In genomic region chr4:133049071-133049920, GRCm38 (mm10) we compare ENCODE assay signal across 8 mouse cellular contexts. TPM values are rescaled to one million over a fixed set of nuclear protein-coding genes. Genes with fewer than 3 reads are reported as not detected.
DNase-seq lines count a peak whose midpoint lies in the region; ATAC-seq and TF ChIP-seq lines count a peak whose summit lies in the region.

No protein-coding gene starts in this region.

- TF ChIP-seq CTCF in kidney, postnatal 0 days (IDR thresholded peaks at IDR 0.05; ENCODE audit: low read depth): no peak
- no peak for TF ChIP-seq CTCF in cerebellum, adult 2 months (IDR thresholded peaks at IDR 0.05; ENCODE audit: borderline replicate concordance, insufficient read depth, low read depth, low read length)
- TF ChIP-seq CTCF in forebrain, postnatal 0 days (IDR thresholded peaks at IDR 0.05; ENCODE audit: low read depth): no peak

- H3K27me3 ChIP-seq in kidney, postnatal 0 days (ENCODE audit: insufficient read depth, low read length): no peaks in the 10 kb centered on the region
- H3K27me3 ChIP-seq in cerebellum, adult 2 months (ENCODE audit: control insufficient read depth, insufficient read depth, low read length): no peaks in the 10 kb centered on the region
- H3K27me3 ChIP-seq in forebrain, postnatal 0 days (ENCODE audit: insufficient read depth, low read length): no peaks in the 10 kb centered on the region
- no peaks in the 10 kb centered on the region for H3K27me3 ChIP-seq in limb, embryonic 14.5 days (ENCODE audit: control insufficient read depth, insufficient read depth, low read length)

- H3K9me3 ChIP-seq in kidney, postnatal 0 days (replicated peaks; ENCODE audit: low read length): no peaks in the 10 kb centered on the region
- no peaks in the 10 kb centered on the region for H3K9me3 ChIP-seq in forebrain, postnatal 0 days (ENCODE audit: low read length)
- no peaks in the 10 kb centered on the region for H3K9me3 ChIP-seq in limb, embryonic 14.5 days (ENCODE audit: control insufficient read depth, low read length)

- H3K27ac ChIP-seq in kidney, postnatal 0 days: peak overlapping the region; percentile 36; the same call in 1 of the 2 replicates
- peak overlapping the region; percentile 94 for H3K27ac ChIP-seq in cerebellum, adult 2 months (ENCODE audit: insufficient read depth, low read length)
- H3K27ac ChIP-seq in forebrain, postnatal 0 days (ENCODE audit: low read depth, low read length): peak overlapping the region; percentile 73; the same call in 1 of the 2 replicates
- H3K27ac ChIP-seq in limb, embryonic 14.5 days (replicated peaks; ENCODE audit: low read depth, low read length): peak overlapping the region; percentile 4; the same call in 1 of the 2 replicates

- DNase-seq in kidney, postnatal 0 days (ENCODE audit: low spot score): no peak
- DNase-seq in kidney, postnatal 14 days: no peak
- peak; percentile 75 to 78 for DNase-seq in cerebellum, adult 2 months
- peak; percentile 63 for DNase-seq in forebrain, postnatal 0 days
- DNase-seq in limb, embryonic 14.5 days (ENCODE audit: low spot score): no peak
- no peak for DNase-seq in MN1 (ENCODE audit: low spot score)
- no peak for DNase-seq in gastrocnemius, adult 8-10 months (ENCODE audit: low spot score in 2 of 2)
- DNase-seq in embryo, embryonic 10.5 days (ENCODE audit: low spot score): no peak

- no peak overlapping the region for H3K4me2 ChIP-seq in kidney, postnatal 0 days (ENCODE audit: low read length)
- no peak overlapping the region for H3K4me2 ChIP-seq in forebrain, postnatal 0 days (ENCODE audit: low read depth)
- no peak overlapping the region for H3K4me2 ChIP-seq in limb, embryonic 14.5 days (replicated peaks; ENCODE audit: low read depth, low read length, severe bottlenecking)

- 41% methylated on average over 19 of the region's 19 CpGs for WGBS in kidney, postnatal 0 days
- WGBS in cerebellum, adult 2 months: 9% methylated on average over 19 of the region's 19 CpGs
- WGBS in forebrain, postnatal 0 days: 40% methylated on average over 19 of the region's 19 CpGs
- WGBS in limb, embryonic 14.5 days: 56% methylated on average over 19 of the region's 19 CpGs

- H3K4me1 ChIP-seq in kidney, postnatal 0 days (replicated peaks; ENCODE audit: insufficient read depth, low read length): peaks cover 68% of the 10 kb centered on the region
- peaks cover 87% of the 10 kb centered on the region for H3K4me1 ChIP-seq in cerebellum, adult 2 months (ENCODE audit: control insufficient read depth, insufficient read depth, low read length)
- H3K4me1 ChIP-seq in forebrain, postnatal 0 days (ENCODE audit: insufficient read depth): peaks cover 48% of the 10 kb centered on the region
- H3K4me1 ChIP-seq in limb, embryonic 14.5 days (ENCODE audit: control insufficient read depth, insufficient read depth, low read length): peaks cover 97% of the 10 kb centered on the region

- no peak for TF ChIP-seq POLR2A in cerebellum, adult 2 months (IDR thresholded peaks at IDR 0.05; ENCODE audit: borderline replicate concordance, insufficient read depth, low read length)
- TF ChIP-seq POLR2A in limb, embryonic 14.5 days (IDR thresholded peaks at IDR 0.05; ENCODE audit: borderline replicate concordance, extremely low read depth, insufficient read depth, insufficient read length): no peak

- 0 out of 2 replicates have a peak overlapping the region, but pooled peaks have one; percentile 27 for H3K9ac ChIP-seq in kidney, postnatal 0 days (ENCODE audit: low read depth, low read length)
- 0 out of 2 replicates have a peak overlapping the region, but pooled peaks have one; percentile 22 for H3K9ac ChIP-seq in forebrain, postnatal 0 days
- H3K9ac ChIP-seq in limb, embryonic 14.5 days (ENCODE audit: low read depth, low read length, severe bottlenecking): no peak overlapping the region

- no peaks in the 10 kb centered on the region for H3K36me3 ChIP-seq in kidney, postnatal 0 days (ENCODE audit: insufficient read depth, low read length)
- H3K36me3 ChIP-seq in forebrain, postnatal 0 days (ENCODE audit: insufficient read depth): no peaks in the 10 kb centered on the region
- peaks cover 7% of the 10 kb centered on the region for H3K36me3 ChIP-seq in limb, embryonic 14.5 days (ENCODE audit: control insufficient read depth, insufficient read depth, low read length)

- no peak overlapping the region for H3K4me3 ChIP-seq in kidney, postnatal 0 days (replicated peaks; ENCODE audit: low read depth, low read length)
- H3K4me3 ChIP-seq in cerebellum, adult 2 months (replicated peaks; ENCODE audit: insufficient read depth, low read depth, low read length): peak overlapping the region; percentile 22
- no peak overlapping the region for H3K4me3 ChIP-seq in forebrain, postnatal 0 days (ENCODE audit: low read depth, low read length)
- H3K4me3 ChIP-seq in limb, embryonic 14.5 days (replicated peaks; ENCODE audit: low read length): no peak overlapping the region

- ATAC-seq in kidney, postnatal 0 days (replicated peaks; ENCODE audit: low FRiP score, low read depth): no peak
- peak; percentile 18 for ATAC-seq in forebrain, postnatal 0 days
- no peak for ATAC-seq in limb, embryonic 14.5 days (ENCODE audit: low FRiP score, low read depth)

RNA-seq across cellular contexts. Expression of gene Ahdc1, which starts 38.2 kb away (rescaled TPM):
- 6.4 and 6.7 TPM in 2 replicates for polyA plus RNA-seq in kidney, postnatal 0 days (2015; fragmentation: Nextera tagmentation; extraction: Ambion mirVana)
- polyA plus RNA-seq in cerebellum, adult 2 months (2012; rRNA removed): 30.8 and 34.3 TPM in 2 replicates
- 56.7 and 82.4 TPM in 2 replicates for total RNA-seq in forebrain, postnatal 0 days (2014; rRNA removed)
- polyA plus RNA-seq in forebrain, postnatal 0 days (2015; fragmentation: Nextera tagmentation; extraction: Ambion mirVana): 7.6 and 8.4 TPM in 2 replicates
- polyA plus RNA-seq in limb, embryonic 14.5 days (2012; rRNA removed): 29.6 and 41.0 TPM in 2 replicates
- 12.9 and 15.6 TPM in 2 replicates for polyA plus RNA-seq in limb, embryonic 14.5 days (2014; fragmentation: Nextera tagmentation; extraction: Ambion mirVana)
- 10 to 100 TPM; 26.3 to 32.9 (median 28.9) TPM for total RNA-seq in gastrocnemius, adult 8-10 months (2022)

Comparison
In these comparisons a context has a peak if more than half of its experiments do, and no peak if none do; other contexts are left out.
1. DNase-seq: peak in cerebellum, adult 2 months (2 of 2) and forebrain, postnatal 0 days (single experiment); none in kidney, postnatal 0 days (single experiment), kidney, postnatal 14 days (single experiment), limb, embryonic 14.5 days (single experiment), MN1 (single experiment), gastrocnemius, adult 8-10 months (0 of 2) and embryo, embryonic 10.5 days (single experiment).
2. H3K27ac ChIP-seq: peak in every context shown above with its lines; median percentile 94 in cerebellum, adult 2 months; 73 in forebrain, postnatal 0 days; 36 in kidney, postnatal 0 days; 4 in limb, embryonic 14.5 days.